Mouse (Mus musculus): Measurements from ENCODE around the gene Imp4. TPM values are rescaled to one million over a fixed set of nuclear protein-coding genes. Genes with fewer than 3 reads are reported as not detected.

The Imp4 gene
- total RNA-seq, 2 experiments from 2014 or later, result 5.8 to 20.6 TPM

Other genes with a start within 250 kb of the Imp4 start
- gene Ccdc115, start 179 bp upstream of the Imp4 start, total RNA-seq (2015; ENCODE audit: low replicate concordance), result 21.1 and 25.5 TPM in 2 replicates
- 9.9 and 12.1 TPM in 2 replicates for gene Ccdc115, start 179 bp upstream of the Imp4 start, total RNA-seq (2017; ENCODE audit: low replicate concordance)
- 7.3 and 13.4 TPM in 2 replicates for gene Ptpn18, start 19.9 kb downstream of the Imp4 start, total RNA-seq (2015; ENCODE audit: low replicate concordance)
- gene Ptpn18, start 19.9 kb downstream of the Imp4 start, total RNA-seq (2017; ENCODE audit: low replicate concordance), result 23.1 and 47.7 TPM in 2 replicates
- not detected in 2 replicates for gene Prss39, start 58.6 kb downstream of the Imp4 start, total RNA-seq (2015; ENCODE audit: low replicate concordance)
- not detected in 2 replicates for gene Prss39, start 58.6 kb downstream of the Imp4 start, total RNA-seq (2017; ENCODE audit: low replicate concordance)
- not detected in 2 replicates for gene Cfc1, start 95.8 kb downstream of the Imp4 start, total RNA-seq (2015; ENCODE audit: low replicate concordance)
- not detected in 2 replicates for gene Cfc1, start 95.8 kb downstream of the Imp4 start, total RNA-seq (2017; ENCODE audit: low replicate concordance)
- not detected in 2 replicates for gene Prss40, start 121.1 kb downstream of the Imp4 start, total RNA-seq (2015; ENCODE audit: low replicate concordance)
- not detected in 2 replicates for gene Prss40, start 121.1 kb downstream of the Imp4 start, total RNA-seq (2017; ENCODE audit: low replicate concordance)
- not detected in 2 replicates for gene Amer3, start 139.8 kb downstream of the Imp4 start, total RNA-seq (2015; ENCODE audit: low replicate concordance)
- gene Amer3, start 139.8 kb downstream of the Imp4 start, total RNA-seq (2017; ENCODE audit: low replicate concordance), result 0.56 TPM in 1 of 2 replicates, not detected in the other

Data from erythroblast, adult 5-6 weeks (primary cell).